Mouse (Mus musculus) neural tube, embryonic 15.5 days (tissue): ENCODE measurements around the gene Hspa1a. TPM values are rescaled to one million over a fixed set of nuclear protein-coding genes. Genes with fewer than 3 reads are reported as not detected.

Experiments
- polyA plus RNA-seq: library from polyadenylated mRNA; unstranded; fragments of >200 nt; fragmentation: Nextera tagmentation; extraction: Ambion mirVana; gene quantifications from 2 replicates; pipeline ENCODE4 v1.2.1, GENCODE M21; 2015

Hspa1a gene
- polyA plus RNA-seq, 1 experiment from 2014 or later = 12.8 TPM

Other genes with a start within 250 kb of the Hspa1a start
- 0.14 and 0.27 TPM in 2 replicates for gene C4b, start 228.3 kb downstream of the Hspa1a start, polyA plus RNA-seq
- not detected in 2 replicates for gene Cyp21a1, start 167.6 kb downstream of the Hspa1a start, polyA plus RNA-seq
- gene Stk19, start 135.2 kb downstream of the Hspa1a start, polyA plus RNA-seq = 40.0 and 41.6 TPM in 2 replicates
- gene Dxo, start 135.1 kb downstream of the Hspa1a start, polyA plus RNA-seq = 58.9 and 64.8 TPM in 2 replicates
- gene Skiv2l, start 121.9 kb downstream of the Hspa1a start, polyA plus RNA-seq = 56.6 and 57.4 TPM in 2 replicates
- gene Nelfe, start 121.8 kb downstream of the Hspa1a start, polyA plus RNA-seq = 77.4 and 77.8 TPM in 2 replicates
- 2.4 and 5.9 TPM in 2 replicates for gene Cfb, start 109.6 kb downstream of the Hspa1a start, polyA plus RNA-seq
- gene Zbtb12, start 92.7 kb downstream of the Hspa1a start, polyA plus RNA-seq = 9.6 and 10.6 TPM in 2 replicates
- not detected in 2 replicates for gene Gm20547, start 90.1 kb downstream of the Hspa1a start, polyA plus RNA-seq
- 1.7 and 4.0 TPM in 2 replicates for gene C2, start 73.9 kb downstream of the Hspa1a start, polyA plus RNA-seq
- gene Ehmt2, start 73.7 kb downstream of the Hspa1a start, polyA plus RNA-seq = 80.4 and 81.2 TPM in 2 replicates
- 4.1 TPM in 1 of 2 replicates, not detected in the other for gene Slc44a4, start 57.7 kb downstream of the Hspa1a start, polyA plus RNA-seq
- 39.1 and 43.5 TPM in 2 replicates for gene Neu1, start 40.9 kb downstream of the Hspa1a start, polyA plus RNA-seq
- gene Hspa1b, start 12.9 kb downstream of the Hspa1a start, polyA plus RNA-seq = 0.54 and 0.84 TPM in 2 replicates
- gene Gm20481, start 2.2 kb downstream of the Hspa1a start, polyA plus RNA-seq = not detected in 2 replicates
- gene Hspa1l, start 547 bp upstream of the Hspa1a start, polyA plus RNA-seq = 1.4 and 1.5 TPM in 2 replicates
- 97.9 and 120 TPM in 2 replicates for gene Lsm2, start 9.7 kb upstream of the Hspa1a start, polyA plus RNA-seq
- 57.8 and 83.6 TPM in 2 replicates for gene Vars, start 28.8 kb upstream of the Hspa1a start, polyA plus RNA-seq
- gene Vwa7, start 44.4 kb upstream of the Hspa1a start, polyA plus RNA-seq = 0.19 and 0.34 TPM in 2 replicates
- gene Sapcd1, start 55.9 kb upstream of the Hspa1a start, polyA plus RNA-seq = 1.8 and 6.2 TPM in 2 replicates
- gene Msh5, start 74.6 kb upstream of the Hspa1a start, polyA plus RNA-seq = 2.0 and 3.3 TPM in 2 replicates
- 76.6 and 156 TPM in 2 replicates for gene Clic1, start 77.8 kb upstream of the Hspa1a start, polyA plus RNA-seq
- gene Ddah2, start 86.9 kb upstream of the Hspa1a start, polyA plus RNA-seq = 244 and 261 TPM in 2 replicates
- 0.19 TPM in 1 of 2 replicates, not detected in the other for gene Ly6g6c, start 93.2 kb upstream of the Hspa1a start, polyA plus RNA-seq
- 0.17 and 0.24 TPM in 2 replicates for gene Mpig6b, start 94.0 kb upstream of the Hspa1a start, polyA plus RNA-seq
- gene Ly6g6e, start 104.7 kb upstream of the Hspa1a start, polyA plus RNA-seq = 0.65 and 1.3 TPM in 2 replicates
- 0.74 and 2.8 TPM in 2 replicates for gene Ly6g6d, start 105.9 kb upstream of the Hspa1a start, polyA plus RNA-seq
- 0.32 TPM in 1 of 2 replicates, not detected in the other for gene Ly6g6f, start 113.5 kb upstream of the Hspa1a start, polyA plus RNA-seq
- 110 TPM in 2 replicates for gene Abhd16a, start 117.1 kb upstream of the Hspa1a start, polyA plus RNA-seq
- not detected in 2 replicates for gene Ly6g5c, start 136.1 kb upstream of the Hspa1a start, polyA plus RNA-seq
- 1.0 and 1.5 TPM in 2 replicates for gene Ly6g5b, start 143.3 kb upstream of the Hspa1a start, polyA plus RNA-seq
- 22.4 and 22.8 TPM in 2 replicates for gene Gpank1, start 149.3 kb upstream of the Hspa1a start, polyA plus RNA-seq
- gene Csnk2b, start 149.9 kb upstream of the Hspa1a start, polyA plus RNA-seq = 312 and 350 TPM in 2 replicates
- 9.5 and 10.6 TPM in 2 replicates for gene D17H6S53E, start 154.2 kb upstream of the Hspa1a start, polyA plus RNA-seq
- gene Apom, start 159.9 kb upstream of the Hspa1a start, polyA plus RNA-seq = 0.20 and 0.84 TPM in 2 replicates
- 54.7 and 62.7 TPM in 2 replicates for gene Bag6, start 163.0 kb upstream of the Hspa1a start, polyA plus RNA-seq
- gene Prrc2a, start 192.7 kb upstream of the Hspa1a start, polyA plus RNA-seq = 155 TPM in 2 replicates
- gene Aif1, start 203.9 kb upstream of the Hspa1a start, polyA plus RNA-seq = 12.1 and 12.3 TPM in 2 replicates
- gene Lst1, start 216.3 kb upstream of the Hspa1a start, polyA plus RNA-seq = 8.3 and 12.1 TPM in 2 replicates
- 0.63 and 7.3 TPM in 2 replicates for gene Ltb, start 222.3 kb upstream of the Hspa1a start, polyA plus RNA-seq
- 0.09 and 0.28 TPM in 2 replicates for gene Tnf, start 229.9 kb upstream of the Hspa1a start, polyA plus RNA-seq
- 0.75 and 0.77 TPM in 2 replicates for gene Lta, start 233.2 kb upstream of the Hspa1a start, polyA plus RNA-seq
- gene Gm16181, start 248.7 kb upstream of the Hspa1a start, polyA plus RNA-seq = 0.40 TPM in 1 of 2 replicates, not detected in the other